Mouse (Mus musculus) cerebellum, postnatal 36 days (tissue): ENCODE data around the gene Egflam.

ENCODE experiments used
- DNase-seq, 2 experiments: peaks; one replicate each; pipeline ENCODE4 v3.0.0; 2021 to 2022; ENCODE audit warnings: mixed read lengths in 2 of 2

Gene Egflam

DNA sequence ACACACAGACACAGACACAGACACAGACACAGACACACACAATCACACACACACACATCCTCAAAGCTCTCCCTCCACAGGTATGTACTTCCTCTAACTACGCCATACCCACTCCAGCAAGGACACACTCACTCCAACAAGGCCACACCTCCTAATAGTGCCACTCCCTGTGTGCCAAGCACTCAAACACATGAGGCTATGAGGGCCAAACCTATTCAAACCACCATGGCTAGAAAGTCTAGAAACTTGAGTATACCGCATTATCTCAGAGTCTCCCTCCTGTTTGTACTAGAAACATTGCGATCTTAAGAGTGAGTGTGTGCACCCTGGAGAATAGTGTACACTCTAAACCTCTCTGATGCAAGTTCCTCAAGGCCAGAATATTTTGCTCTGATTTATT, 182.3 kb downstream of the Egflam start:
- no peak for DNase-seq

DNA sequence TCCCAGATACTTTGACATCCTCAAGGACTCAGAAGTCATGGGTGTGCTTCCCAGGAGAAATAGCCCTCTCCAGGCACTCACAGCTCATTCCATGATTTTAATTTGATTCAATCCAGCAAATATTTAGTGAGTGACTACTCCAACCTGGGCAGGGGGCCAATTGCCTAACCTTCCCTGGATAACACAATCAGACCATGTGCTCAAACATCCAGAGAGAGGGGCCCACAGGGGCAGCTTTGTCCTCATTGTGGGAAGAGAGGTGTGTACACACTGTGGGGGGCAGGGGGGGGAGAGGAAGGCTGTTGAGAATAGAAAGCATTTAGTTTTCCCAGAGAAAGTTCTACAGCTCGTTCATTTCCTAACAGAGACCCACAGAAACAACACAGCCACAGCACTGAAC, 184.5 kb downstream of the Egflam start:
- DNase-seq, result no peak

DNA sequence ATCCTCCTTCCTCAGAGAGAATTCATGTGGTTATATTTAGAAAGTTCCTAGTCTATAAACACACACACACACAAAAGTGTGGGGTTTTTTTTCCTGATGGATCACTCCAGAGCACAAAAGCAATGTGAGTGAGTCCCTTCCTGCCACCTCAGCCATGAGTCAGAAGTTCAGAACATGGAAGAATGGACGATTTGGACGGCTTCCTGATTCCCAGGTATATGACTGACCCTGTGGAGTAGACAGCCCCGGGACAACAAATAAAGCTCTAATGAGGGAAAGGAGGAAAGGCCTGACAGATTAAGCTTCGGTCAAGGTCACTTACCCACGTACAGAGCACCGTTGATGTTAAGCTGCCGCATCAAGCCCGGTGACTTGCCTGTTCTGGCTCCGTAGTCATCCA, 190.0 kb downstream of the Egflam start:
- DNase-seq, result no peak

- no peak for DNase-seq
Measured at GRCm38 (mm10) chr15:7207292-7207691, 190.9 kb downstream of the Egflam start.

GRCm38 (mm10) chr15:7206110-7206509, 192.1 kb downstream of the Egflam start:
- DNase-seq, result no peak

DNA sequence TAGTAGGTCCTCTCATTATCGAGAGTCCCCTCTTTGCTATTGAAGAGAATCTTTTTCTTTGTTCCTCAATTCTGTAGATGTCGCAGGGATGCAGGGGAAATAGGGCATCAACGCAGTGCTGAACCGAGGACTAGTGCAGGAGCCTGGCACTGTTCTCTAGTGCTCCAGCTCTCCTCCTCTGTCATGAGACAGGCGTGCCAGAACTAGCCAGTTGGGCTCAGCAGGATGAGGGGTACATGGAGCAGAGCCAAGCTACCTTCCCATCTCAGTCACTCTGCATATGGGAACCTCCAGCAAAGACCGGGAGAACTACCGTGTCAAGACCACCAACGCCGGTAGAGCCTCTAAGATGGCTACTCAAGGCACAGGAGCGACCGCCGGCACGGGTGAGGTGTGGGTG, 193.3 kb downstream of the Egflam start:
- DNase-seq, result peak in 1 of 2 experiments; percentile 10

GRCm38 (mm10) chr15:7203606-7204330, 194.4 kb downstream of the Egflam start:
- no peak for DNase-seq

- DNase-seq, result no peak
Measured at GRCm38 (mm10) chr15:7202981-7203380, 195.2 kb downstream of the Egflam start.

DNA sequence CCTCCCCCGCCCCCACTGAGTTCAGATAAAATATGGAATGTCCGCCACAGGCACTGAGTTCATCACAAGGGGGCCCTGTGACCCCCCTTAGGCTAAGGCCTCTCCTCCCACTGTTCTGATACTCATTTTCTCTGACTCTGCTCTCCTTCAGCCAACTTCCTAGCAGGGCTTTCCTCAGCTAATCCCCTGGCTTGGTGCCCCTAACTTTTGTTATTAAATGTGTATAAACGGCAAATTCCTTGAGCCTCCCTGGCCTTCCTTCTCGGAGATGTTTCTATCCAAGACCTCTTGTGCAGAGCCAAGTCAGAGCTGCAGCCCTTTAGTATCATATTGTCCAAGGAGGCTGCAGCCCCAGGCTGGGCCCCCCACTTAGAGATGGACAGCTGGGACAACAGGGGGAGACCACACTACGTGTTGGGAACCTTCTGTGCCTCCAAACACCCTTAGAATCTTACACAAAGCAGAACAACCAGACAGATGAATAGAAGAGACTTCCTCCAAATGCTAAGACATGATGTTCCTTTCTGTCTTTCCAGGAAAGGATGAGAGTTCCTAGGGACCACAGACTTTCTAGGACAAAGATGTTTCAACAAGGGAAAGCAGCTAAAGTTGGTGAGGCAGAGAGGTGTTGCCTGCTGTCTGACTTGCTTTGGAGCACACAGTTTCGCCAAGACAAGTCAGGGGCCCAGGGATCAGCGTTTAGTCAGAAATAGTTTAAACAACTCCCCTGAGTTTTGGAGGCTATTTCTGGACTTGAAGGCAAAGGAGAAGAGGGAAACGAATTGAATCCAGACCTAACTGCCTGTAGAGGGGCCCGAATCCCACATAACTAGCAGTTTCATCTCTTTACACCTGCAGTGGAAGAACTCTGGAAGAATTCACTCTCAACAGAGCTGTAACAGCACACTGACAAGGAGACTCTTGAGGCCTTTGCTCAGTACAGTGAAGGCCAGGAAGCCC, 196.5 kb downstream of the Egflam start:
- no peak for DNase-seq

DNA sequence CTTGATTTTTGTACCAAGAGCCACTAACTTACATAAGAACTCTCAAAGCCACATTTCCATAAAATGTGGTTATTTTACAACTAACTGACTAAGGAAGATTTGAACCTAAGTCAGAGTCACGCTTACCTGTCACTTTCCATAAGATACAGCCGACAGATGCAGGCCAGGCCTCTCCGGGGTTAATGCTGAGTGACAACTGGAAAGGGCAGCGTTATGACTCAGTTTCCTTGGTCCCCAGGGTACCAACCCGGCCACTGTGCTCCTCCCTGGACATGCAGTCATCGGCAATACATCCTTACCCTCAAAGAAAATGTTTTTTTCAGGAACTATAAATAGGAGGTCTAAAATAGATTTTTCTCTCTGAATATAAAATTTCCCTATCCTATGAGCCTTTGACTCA, 197.9 kb downstream of the Egflam start:
- DNase-seq, result no peak

DNA sequence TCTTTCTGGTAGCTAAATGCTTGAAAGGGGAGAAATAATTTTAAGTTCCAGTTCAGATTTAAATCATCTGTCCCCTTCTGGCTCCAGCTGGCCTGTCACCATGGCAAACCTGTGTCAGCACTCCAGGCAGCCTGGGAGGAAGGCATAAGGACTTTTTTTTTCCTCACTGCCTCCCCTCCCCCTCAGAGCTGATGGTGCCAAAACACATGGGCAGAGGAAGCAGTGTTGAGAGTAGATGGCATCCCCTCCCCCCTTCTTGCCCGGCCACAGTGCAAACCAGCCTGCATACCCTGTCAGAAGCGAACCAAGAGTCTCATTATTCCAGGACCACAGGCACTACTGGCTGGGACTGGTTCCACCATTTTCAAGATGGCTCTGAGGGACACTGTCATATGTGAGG, 199.4 kb downstream of the Egflam start:
- no peak for DNase-seq

DNA sequence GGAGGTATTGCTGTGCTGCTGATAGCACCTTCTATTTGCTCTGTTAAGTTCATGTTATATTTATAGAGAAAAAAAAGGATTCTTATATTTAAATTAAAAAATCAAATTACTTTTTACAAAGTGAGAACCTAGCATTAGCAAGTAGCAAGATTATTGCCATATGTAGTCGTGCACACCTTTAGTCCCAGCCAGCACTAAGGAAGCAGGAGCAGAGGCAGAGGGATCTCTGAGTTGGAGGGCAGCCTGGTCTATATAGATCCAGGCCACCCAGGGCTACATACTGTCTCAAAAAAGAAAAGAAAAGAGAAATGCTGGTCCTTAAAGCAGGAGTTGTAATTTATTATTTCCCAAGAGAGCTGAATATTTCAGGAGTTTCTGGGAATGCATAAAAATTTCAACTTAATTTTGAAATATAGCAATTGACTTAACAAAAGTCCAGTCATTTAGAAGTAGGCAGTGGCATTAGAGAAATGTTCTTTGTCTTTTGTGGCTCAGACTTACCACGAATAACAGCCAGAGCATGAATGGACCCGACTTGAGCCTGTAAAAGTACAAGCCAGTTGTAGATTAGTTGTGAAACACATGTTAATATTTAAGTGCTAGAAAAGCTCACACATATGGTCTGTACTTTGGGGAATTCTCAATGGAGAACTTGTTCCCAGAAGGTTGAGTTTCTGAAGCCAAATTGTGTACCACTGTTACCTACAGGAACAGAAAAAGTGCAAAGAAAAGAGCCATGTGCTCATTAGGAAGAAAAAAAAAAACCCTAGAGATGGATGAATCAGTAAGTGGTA, 200.3 kb downstream of the Egflam start:
- no peak for DNase-seq

DNA sequence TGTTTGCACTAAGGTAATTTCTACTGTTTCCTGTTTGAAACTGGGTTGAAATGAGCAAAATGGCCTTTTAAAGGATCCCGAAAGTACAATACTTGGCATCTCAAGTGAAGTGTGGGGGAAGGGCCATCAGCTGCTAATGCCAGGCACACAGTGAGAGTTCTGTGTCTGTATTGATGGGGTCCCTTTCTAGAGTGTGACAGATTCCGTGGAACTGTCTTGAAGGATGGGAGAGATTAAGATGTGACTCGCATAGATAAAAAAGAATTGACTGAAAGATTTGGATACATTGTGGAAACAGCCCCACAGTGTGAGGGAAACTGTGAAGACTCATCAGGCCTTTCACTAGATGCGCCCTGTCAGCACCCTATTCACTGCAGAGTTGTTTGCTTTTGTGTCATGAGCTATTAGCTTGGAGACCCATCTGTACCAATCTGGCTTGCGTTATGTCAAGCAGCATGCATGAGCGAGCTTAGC, 203.4 kb downstream of the Egflam start:
- DNase-seq, result no peak

DNA sequence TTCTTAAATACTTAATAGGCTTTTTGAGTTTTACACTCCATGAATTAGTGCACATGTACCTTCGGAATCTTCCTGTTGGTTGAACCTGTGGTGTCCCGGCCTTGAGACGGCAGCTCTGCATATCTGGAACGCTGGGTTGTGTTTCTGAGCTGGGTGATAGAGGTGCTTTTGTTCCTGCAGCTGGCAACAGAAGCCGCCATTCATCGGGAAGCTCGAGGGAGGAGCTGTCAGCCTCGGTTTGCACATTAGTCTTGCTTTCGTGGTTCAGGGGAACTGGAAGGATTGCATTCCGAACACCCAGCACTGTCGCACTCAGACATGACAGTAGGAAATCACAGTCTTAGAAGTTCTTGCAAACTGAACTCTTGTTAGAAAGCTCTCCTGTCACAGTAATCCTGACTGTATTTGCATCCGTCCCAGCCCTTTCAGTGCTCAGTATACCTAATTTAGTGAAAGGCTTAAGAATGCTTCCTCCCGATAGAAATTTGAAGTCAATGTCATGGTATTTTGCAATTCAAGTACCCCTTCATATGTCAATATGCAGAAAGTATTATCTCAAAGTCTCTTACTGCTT, 204.0 kb downstream of the Egflam start:
- no peak for DNase-seq

DNA sequence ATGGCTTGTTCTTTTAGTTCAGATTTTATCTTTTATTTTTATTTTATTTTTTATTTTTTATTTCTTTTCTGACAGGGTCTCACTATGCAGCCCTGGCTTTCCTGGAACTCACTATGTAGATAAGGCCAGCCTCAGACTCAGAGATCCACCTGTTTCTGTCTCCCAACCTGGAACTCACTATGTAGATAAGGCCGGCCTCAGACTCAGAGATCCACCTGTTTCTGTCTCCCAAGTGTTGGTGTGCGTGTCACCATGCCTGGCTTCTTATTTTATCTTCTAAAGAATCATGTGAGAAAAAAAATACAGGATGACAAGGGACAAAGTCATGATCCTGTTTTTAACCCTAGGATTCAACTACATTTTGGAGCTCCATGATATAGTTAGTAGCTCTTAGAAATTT, 205.6 kb downstream of the Egflam start:
- no peak for DNase-seq

DNA sequence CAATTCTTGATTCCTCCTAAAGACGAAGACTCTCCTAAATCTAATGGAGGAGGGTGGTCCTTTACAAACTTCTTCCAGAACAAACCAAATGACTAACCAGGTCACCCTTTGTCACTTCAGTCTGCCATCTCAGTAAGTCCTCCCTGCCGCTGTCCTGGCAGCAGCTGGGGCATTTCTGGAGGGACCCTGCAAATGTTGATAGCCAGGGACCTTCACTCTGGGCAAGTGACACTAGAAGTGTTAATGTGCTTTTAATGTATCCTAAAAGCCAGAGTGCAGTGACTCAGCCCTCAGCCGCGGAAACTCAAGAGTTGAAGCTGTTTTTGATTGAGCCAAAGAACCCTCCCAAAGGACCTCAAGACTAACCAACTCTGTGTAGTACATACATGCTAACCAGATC, 207.1 kb downstream of the Egflam start:
- no peak for DNase-seq

DNA sequence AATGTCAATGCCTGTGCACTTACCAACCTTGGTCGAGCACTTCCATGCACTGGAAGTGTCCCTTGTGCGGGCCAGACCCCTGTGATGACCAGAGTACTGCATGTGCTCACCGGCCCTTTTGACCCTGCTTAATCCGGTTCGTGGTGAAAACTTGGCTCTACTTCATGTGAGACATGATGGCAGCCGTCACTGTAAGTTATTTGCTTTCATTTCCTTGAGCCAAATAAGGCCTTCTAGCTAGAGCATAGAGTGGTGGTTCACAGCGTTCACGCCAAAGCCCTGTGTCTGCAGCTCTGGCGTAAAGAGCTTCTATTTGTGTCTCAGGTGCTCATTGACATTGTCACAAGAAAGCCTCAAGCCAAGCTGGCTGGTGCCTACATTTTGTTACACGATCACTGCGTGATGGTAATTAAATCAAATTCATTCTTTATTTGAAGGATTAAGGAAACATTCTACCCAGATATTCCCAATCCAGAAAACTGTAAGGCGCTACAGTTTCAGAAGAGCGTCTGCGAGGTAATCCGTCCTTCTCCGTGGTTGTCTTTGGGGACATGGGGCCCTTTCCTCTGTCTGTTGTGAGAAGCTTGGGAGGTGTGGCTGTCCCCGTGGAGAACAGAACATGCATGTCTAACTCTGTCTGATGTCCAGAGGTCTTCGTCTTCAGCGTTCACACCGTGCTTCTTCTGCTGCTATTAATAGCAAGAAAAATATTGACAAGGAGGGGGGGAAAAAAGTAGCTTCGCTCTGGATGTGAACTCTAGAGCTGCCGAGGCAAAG, 208.3 kb downstream of the Egflam start:
- DNase-seq, result no peak

- no peak for DNase-seq
Measured at GRCm38 (mm10) chr15:7187682-7188081, 210.5 kb downstream of the Egflam start.

GRCm38 (mm10) chr15:7180576-7180975, 217.6 kb downstream of the Egflam start:
- DNase-seq, result no peak

DNA sequence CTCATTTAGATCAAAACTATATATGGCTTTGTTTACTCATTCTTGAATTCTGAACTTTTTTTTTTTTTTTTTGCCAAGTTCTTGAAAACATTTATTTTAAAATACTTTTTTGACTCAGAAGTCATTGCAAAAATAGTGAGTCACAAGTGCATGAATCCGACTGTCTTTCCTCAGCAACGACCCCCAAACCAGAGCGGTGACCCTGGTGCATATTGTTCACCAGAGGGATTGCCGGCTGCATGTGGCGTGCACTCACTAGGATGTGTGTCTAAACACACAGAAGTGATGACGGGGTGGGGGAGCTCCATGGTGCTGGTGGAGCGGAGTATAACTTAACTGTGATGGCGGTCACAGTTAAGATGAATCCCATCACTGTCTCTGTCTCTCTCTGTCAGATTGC, 224.4 kb downstream of the Egflam start:
- no peak for DNase-seq

- DNase-seq, result no peak
Measured at GRCm38 (mm10) chr15:7173346-7173745, 224.8 kb downstream of the Egflam start.

DNA sequence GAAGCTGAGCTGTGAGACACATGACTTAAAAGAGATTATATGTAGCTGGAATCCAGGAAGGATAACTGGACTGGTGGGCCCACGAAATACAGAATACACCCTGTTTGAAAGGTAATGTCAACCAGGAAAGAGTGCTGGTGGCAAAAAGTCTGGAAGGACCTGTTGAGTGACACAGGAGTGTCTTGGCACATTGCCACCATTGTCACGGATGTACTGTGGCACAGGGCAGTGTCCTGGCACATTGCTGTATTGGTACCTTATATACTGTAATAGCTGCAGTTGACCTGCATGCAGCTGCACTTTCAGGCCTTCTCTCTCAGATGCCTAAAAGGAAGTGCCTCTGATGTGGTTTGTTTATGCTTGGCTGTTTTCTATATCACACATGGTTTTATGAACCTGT, 225.3 kb downstream of the Egflam start:
- DNase-seq, result peak in 1 of 2 experiments; percentile 11
